Mouse (Mus musculus): ENCODE measurements at regions not wholly inside any gene's neighbourhood (a gene's known extent, or its start where the extent isn't known, plus 50 kb on each side); places are given as distances from the start of the nearest gene placed in this dataset.
"Not testable (repeated sequence)": the region's sequence is repeated elsewhere in the genome, so short reads cannot be mapped to it uniquely, and the experiment has no call there.

- no peak for DNase-seq
These were observed 99.6 kb upstream of the Fam78b start for GRCm38 (mm10) chr1:166901574-166901973.

DNA sequence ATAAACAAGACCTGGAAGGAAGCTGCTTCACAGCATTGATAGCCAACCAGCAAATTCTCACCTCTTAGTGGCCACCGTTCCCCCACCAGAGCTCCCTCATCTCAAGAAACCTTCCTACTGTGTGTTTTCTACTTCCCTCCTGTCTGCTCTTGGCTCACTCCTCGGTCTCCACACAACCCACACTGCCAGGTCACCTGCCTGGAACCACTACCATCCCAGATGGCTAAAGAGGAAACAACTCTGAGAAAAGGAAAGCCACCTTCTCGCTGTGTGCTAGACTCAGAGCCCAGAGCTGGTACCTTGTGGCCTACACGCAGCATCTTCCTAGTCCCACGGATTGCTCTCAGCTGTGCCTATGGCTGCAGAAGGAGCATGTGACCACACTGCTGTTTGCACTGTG, 97.8 kb upstream of the Fam78b start:
- no peak for DNase-seq

DNA sequence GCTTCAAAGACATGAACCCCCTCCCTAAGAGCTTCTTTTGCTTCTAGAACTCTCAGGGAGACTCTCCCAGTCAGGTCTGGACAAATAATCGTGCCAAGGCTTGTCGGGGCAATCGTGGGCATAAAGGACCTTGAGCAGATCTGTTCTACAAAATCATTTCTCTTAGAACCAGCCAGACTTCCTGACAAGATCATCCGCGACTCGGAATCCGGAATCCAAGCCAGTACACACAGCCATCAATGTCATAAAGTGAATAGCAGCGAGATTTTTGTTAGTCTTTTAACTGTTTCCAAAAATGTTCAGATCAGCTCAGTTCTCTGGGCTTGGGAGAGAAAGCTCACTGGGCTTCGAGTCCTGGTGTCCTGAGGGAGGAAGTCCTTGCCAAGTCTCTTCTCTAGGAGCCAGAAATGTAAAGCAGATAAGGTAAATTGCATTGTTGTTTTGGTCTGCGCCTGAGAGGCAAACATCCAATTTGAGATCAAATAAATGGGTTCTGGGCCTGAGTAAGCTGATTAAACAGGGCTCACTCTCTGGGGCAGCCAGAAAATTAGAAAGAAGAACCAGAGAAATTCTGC, 92.9 kb upstream of the Fam78b start:
- DNase-seq = no peak

- not testable (repeated sequence) for DNase-seq
These were observed 89.0 kb upstream of the Fam78b start for GRCm38 (mm10) chr1:166912195-166912594.

DNA sequence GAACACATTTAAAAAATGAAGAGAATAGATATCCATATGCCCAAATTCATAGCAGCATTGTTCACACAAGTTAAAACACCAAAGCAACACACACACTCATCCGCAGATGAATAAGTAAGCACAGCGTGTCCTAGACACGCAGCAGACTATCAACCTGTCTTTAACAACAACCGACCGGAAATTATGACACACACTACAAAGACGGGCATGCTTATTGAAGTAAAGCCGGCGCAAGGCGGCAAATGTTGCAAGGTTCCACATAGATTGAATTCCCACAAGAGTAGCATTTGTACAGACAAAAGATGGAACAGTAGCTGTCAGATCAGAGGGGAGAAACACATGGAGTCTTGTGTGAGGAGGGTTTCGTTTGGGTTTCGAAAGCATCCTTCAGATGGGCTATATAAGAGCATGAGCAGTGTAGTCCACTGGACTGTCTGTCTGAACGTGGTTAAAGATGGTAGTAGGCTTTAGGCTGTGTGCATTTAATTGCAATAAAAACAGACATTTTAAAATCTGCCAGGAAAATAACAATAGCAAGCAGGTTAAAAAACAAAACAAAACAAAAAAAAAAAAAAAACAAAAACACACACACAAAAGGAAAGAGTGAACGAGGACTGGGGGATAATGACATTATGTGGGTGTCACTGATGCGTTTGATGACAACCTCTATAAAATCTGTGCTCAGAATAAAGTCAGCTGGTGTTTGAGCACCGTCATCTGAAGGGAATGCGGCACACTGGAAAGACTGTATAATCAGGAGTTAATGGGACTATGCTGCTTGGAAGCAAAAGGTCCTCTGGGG, 78.1 kb upstream of the Fam78b start:
- DNase-seq = no peak

DNA sequence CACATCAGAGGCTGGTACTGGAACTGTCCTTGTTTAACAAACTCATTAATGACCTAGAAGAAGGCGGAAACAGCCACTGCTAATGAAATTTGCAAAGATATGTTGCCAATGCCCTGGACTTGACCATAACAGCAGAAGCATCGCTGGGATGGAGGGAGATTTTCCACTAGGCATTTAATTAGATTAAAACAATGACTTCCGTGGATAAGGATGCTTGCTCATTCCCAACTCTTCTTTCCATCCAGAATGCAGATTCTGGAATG, 77.6 kb upstream of the Fam78b start:
- DNase-seq = no peak

DNA sequence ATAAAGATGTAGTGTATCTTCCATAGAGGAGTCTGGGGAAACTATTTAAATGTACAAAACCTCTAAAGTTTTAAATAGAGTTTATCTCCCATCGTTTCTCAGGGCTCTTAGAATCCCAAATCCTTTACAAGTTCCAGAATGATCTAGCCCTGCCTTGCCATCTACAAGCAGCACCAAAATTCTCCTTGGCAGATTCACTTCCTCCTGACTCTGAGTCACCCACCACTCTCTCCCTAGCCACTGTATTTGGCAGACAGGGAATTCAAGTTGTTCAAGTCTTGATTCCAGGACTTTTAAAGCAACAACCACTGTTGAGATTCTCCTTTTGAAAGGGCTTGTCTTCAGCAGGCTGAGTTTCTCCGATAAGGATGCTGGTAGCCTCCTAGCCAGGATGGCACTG, 77.1 kb upstream of the Fam78b start:
- no peak for DNase-seq

DNA sequence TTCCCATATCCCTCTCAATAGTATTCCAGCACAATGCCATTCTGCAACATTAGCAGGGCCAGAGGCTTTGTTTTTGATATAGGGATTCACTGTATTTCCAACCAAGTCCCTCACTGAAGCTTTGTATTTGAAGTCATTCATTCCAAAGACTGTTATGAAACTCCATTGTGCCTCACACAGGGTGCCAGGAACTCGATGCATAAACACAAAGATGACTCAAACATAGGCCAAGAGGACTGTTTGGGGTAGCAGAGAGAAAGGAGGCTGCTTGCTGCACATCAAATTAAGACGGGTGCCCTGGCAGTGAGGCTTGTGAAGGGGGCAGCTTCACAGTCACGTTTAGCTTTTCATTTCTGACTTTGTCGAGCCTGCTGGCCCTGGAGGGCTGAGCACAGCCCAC, 75.1 kb upstream of the Fam78b start:
- DNase-seq = no peak

- DNase-seq = not testable (repeated sequence)
These were observed 61.5 kb upstream of the Fam78b start for GRCm38 (mm10) chr1:166939744-166940143.

GRCm38 (mm10) chr1:166940146-166941076, 60.8 kb upstream of the Fam78b start:
- DNase-seq = not testable (repeated sequence)

GRCm38 (mm10) chr1:166942201-166942600, 59.0 kb upstream of the Fam78b start:
- no peak for DNase-seq

- DNase-seq = no peak
These were observed 56.7 kb upstream of the Fam78b start for GRCm38 (mm10) chr1:166944540-166944939.

GRCm38 (mm10) chr1:166947844-166948702, 53.1 kb upstream of the Fam78b start:
- DNase-seq = no peak

Measured in right cerebral cortex, postnatal 14 days (tissue).